Mouse (Mus musculus) midbrain, embryonic 11.5 days (tissue): ENCODE measurements around the gene Sfxn4. TPM values are rescaled to one million over a fixed set of nuclear protein-coding genes. Genes with fewer than 3 reads are reported as not detected.

ENCODE experiments used
- ATAC-seq: fragments of 200-750 bp; cut with Nextera tagmentation; 2 replicates; pipeline ENCODE4 v1.8.0; 2017; ENCODE audit warnings: moderate TSS enrichment, moderate library complexity; ENCODE audit not compliant: low FRiP score
- DNase-seq: peaks from one replicate; pipeline ENCODE4 v3.0.0; 2015; ENCODE audit warnings: low spot score; ENCODE audit errors: missing footprints
- H3K27ac ChIP-seq: fragments of 300-500 bp; sonication (generic); 2 replicates; pipeline ENCODE4 v1.5.1; 2014; ENCODE audit warnings: low read depth, low read length
- H3K27me3 ChIP-seq: fragments of 300-500 bp; sonication (generic); 2 replicates; pipeline ENCODE4 v1.6.1; 2014; ENCODE audit warnings: mild to moderate bottlenecking, low read length, moderate library complexity, mixed read lengths; ENCODE audit not compliant: control insufficient read depth, insufficient read depth
- H3K36me3 ChIP-seq: fragments of 300-500 bp; sonication (generic); 2 replicates; pipeline ENCODE4 v1.6.1; 2014; ENCODE audit warnings: mild to moderate bottlenecking, low read length, moderate library complexity, mixed read lengths; ENCODE audit not compliant: control insufficient read depth, insufficient read depth
- H3K4me1 ChIP-seq: fragments of 300-500 bp; sonication (generic); 2 replicates; pipeline ENCODE4 v1.6.1; 2014; ENCODE audit warnings: low read length; ENCODE audit not compliant: control insufficient read depth, insufficient read depth
- H3K4me2 ChIP-seq: fragments of 300-500 bp; sonication (generic); 2 replicates; pipeline ENCODE4 v1.6.1; 2014; ENCODE audit warnings: mild to moderate bottlenecking, moderate library complexity
- H3K4me3 ChIP-seq: fragments of 300-500 bp; sonication (generic); 2 replicates; pipeline ENCODE4 v1.5.1; 2014; ENCODE audit warnings: low read depth, low read length
- H3K9ac ChIP-seq: fragments of 300-500 bp; sonication (generic); 2 replicates; pipeline ENCODE4 v1.6.1; 2014; ENCODE audit warnings: low read length
- H3K9me3 ChIP-seq: fragments of 300-500 bp; sonication (generic); 2 replicates; pipeline ENCODE4 v1.6.1; 2016; ENCODE audit warnings: low read length; ENCODE audit not compliant: control insufficient read depth
- WGBS: fragments of 180-500 bp; shearing (Covaris S2); extraction: QIAGEN DNeasy Blood & Tissue Kit; methylation state at CpG from one replicate; pipeline ENCODE4 v1.1.7; 2014; 5-methylcytosine and 5-hydroxymethylcytosine counted together
- polyA plus RNA-seq: library from polyadenylated mRNA; unstranded; fragments of >200 nt; fragmentation: Nextera tagmentation; extraction: Ambion mirVana; gene quantifications from 2 replicates; pipeline ENCODE4 v1.2.1, GENCODE M21; 2014

Sfxn4 gene
- polyA plus RNA-seq, 1 experiment from 2014 or later = 18.2 TPM

DNA sequence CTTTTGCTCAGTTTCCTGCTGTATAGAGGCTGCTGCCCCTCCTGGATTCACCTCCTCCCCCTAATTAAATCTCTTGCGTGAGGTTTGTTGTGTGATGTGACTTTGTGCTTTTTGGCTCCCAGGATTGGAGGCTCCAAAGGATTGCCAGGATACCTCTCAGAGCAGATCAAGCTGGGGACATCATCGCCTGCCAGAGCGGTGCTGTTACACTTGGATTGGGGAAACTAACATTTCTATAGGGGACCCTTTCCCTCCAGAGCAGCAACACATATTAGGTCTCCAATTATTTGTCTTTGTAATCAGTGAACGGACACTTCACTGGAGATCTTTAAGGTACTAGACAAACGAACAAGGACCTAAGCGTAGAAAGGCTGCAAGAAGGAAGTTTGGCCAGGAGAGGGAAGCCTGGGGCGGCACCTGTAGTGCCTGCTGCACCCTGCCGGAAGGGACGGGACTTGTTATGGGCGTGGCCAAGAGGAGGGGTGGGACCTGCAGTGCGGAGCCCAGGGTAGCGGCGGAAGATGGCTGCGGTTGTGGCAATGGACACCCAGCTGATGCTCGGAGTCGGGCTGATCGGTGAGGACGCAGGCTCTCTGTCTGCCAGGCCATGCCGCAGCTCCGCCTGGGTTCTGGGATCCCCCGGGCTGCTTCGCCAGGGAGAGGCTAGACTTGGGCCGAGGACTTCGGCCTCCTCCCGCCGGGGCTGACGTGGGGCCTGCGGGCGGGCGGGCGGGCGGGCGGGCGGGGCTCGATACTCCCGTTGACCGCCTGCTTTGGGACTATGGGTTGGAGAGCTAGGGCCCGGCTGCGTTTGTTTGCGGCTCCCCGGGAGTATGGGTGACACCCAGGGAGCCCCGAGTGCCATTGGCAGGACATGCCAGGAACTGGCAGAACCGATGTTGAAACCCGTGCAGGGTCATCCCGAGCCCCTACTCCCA, 49.9 kb downstream of the Sfxn4 start, which contains the start of gene Fam45a:
Gene Fam45a, plus strand, starts transcription at position 488 of the 938 bp plus-strand sequence.
- H3K4me1 ChIP-seq = 0 out of 2 replicates have a peak, but pooled peaks cover 3% of the 10 kb centered on the region
- H3K4me2 ChIP-seq = peak within 1 kb of the TSS; percentile 66
- peak; percentile 98 for DNase-seq
- peak within 1 kb of the TSS; percentile 83 for H3K9ac ChIP-seq
- no peak within 1 kb of the TSS; the same call in 1 of the 2 replicates for H3K27ac ChIP-seq
- H3K36me3 ChIP-seq = no peaks in the 10 kb centered on the region
- peak within 1 kb of the TSS; percentile 71 for H3K4me3 ChIP-seq
- H3K27me3 ChIP-seq = no peaks in the 10 kb centered on the region
- peak; percentile 100 for ATAC-seq
- H3K9me3 ChIP-seq = no peaks in the 10 kb centered on the region
- 2% methylated on average over 45 of the region's 45 CpGs for WGBS

DNA sequence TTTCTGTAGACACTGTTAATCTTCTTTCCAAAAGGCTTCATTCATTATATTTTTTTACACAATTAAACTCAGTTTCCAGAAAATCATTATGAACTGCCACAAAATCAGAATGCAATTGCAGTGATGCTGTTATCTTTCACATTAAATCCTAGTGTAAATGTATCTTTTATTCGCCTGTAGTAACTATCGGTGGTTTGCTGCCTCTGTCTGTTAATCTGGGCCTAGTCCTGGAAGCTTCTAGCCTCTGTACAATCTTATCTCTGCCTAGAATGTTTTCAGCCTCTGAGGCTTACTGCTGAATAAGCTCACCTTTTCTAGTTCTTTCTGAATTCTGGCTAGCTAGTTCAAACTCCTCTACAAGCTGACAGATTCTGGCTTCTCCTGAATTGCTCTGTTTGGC, 51.4 kb downstream of the Sfxn4 start:
- Histone ChIP-seq H3K9me3 (no peaks in the 10 kb centered on the region), H3K9ac (no peak overlapping the region), H3K27me3 (no peaks in the 10 kb centered on the region), H3K27ac (no peak overlapping the region), H3K36me3 (no peaks in the 10 kb centered on the region), H3K4me2 (no peak overlapping the region), H3K4me3 (no peak overlapping the region), H3K4me1 (0 out of 2 replicates have a peak, but pooled peaks cover 3% of the 10 kb centered on the region)
- DNase-seq = no peak
- WGBS = 86% methylated on average over 2 of the region's 2 CpGs
- no peak for ATAC-seq

DNA sequence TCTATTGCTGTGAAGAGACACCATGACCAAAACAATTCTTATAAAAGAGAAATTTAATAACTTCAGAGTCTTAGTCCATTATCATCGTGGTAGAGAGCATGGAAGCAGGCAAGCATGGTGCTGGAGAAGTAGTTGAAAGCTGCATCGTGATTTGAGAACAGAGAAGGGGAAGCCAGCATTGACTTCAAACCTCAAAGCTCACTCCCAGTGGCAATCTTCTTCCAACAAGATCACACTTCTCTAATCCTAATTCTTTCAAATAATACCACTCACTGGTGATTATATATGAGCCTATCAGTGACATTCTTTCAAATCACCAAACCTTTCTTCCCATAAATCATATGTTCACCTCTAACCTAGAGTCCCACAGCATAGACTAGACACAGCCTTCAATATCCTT, 56.4 kb downstream of the Sfxn4 start:
- Histone ChIP-seq H3K4me3 (no peak overlapping the region), H3K4me2 (no peak overlapping the region), H3K9me3 (no peaks in the 10 kb centered on the region), H3K9ac (no peak overlapping the region), H3K27ac (no peak overlapping the region), H3K4me1 (no peaks in the 10 kb centered on the region), H3K36me3 (no peaks in the 10 kb centered on the region), H3K27me3 (no peaks in the 10 kb centered on the region)
- DNase-seq (no peak), ATAC-seq (no peak)
- WGBS = 69% methylated on average over 2 of the region's 2 CpGs

DNA sequence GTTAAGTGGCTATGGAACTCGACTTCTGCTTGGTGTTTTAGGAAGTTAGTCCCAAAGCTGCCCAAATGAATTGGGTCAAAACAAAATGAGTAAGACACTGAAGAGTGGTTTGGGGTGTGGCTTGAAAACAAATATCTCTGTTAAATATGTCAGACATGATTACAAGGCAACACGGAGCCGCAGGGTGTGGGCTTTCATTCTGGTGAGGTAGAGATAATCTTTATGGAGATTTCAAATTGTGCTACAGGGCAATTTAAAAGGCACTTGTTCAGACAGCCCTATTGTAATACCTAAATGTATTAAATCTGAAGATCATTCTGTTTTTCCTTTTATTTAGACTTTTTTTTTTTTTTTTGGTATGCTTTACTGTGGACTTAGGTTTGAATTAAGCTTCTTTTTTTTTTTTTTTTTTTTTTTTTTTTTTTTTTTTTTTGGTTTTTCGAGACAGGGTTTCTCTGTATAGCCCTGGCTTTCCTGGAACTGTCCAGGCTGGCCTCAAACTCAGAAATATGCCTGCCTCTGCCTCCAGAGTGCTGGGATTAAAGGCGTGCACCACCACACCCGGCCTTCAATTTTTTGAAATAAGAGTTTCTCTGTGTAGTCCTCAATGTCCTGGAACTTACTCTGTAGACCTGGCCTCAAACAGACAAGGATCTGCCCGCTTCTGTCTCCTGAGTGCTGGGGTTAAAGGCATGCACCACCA, 61.3 kb downstream of the Sfxn4 start:
- Histone ChIP-seq H3K27me3 (no peaks in the 10 kb centered on the region), H3K9me3 (no peaks in the 10 kb centered on the region), H3K4me3 (no peak overlapping the region), H3K27ac (no peak overlapping the region), H3K36me3 (no peaks in the 10 kb centered on the region), H3K4me1 (no peaks in the 10 kb centered on the region), H3K4me2 (no peak overlapping the region), H3K9ac (no peak overlapping the region)
- 79% methylated on average over 7 of the region's 7 CpGs for WGBS
- DNase-seq = no peak
- no peak for ATAC-seq

DNA sequence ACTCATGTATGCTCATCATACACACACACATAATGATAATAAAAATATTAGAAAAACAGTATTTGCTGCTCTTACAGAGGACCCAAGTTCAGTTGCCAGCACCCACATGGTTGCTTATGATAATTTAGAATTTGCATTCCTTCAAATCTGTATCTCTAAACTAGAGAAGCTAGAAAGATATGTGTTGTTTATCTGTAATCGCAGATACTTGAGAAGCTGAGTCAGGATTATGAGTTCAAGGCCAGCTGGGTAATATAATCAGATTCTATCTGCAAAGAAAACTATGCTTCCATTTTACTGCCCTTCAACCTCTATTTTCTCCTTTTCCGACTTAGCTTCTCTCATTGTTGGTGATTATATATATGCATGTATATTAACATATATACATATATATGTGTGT, 63.9 kb downstream of the Sfxn4 start:
- Histone ChIP-seq H3K4me3 (no peak overlapping the region), H3K9me3 (no peaks in the 10 kb centered on the region), H3K36me3 (no peaks in the 10 kb centered on the region), H3K4me2 (no peak overlapping the region), H3K27me3 (no peaks in the 10 kb centered on the region), H3K9ac (no peak overlapping the region), H3K27ac (no peak overlapping the region), H3K4me1 (no peaks in the 10 kb centered on the region)
- 92% methylated on average over 2 of the region's 2 CpGs for WGBS
- no peak for ATAC-seq
- DNase-seq = no peak

DNA sequence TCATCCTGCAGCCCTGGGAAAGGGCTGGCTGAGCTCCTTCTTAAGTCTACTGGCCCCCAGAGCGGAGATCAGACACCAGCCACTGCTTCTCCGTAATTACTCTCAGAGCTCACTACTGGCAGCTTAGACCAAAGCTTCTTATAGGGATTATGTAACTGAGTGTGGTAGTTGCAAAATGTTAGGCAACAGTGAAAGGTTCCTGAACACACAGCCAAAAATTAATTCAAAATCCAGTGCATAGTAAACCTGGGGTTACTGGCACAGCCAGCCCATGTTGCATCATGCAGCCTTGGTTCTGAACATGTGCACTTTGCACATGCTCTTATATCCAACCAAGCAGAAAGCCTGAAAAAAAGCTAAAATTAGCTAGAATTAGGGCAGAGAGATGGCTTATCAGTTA, 66.0 kb downstream of the Sfxn4 start:
- ATAC-seq (no peak), DNase-seq (no peak)
- 88% methylated on average over 2 of the region's 2 CpGs for WGBS
- H3K4me1 ChIP-seq = peaks cover 2% of the 10 kb centered on the region; the same call in 1 of the 2 replicates
- no peak overlapping the region for H3K27ac ChIP-seq
- no peak overlapping the region for H3K4me2 ChIP-seq
- no peak overlapping the region for H3K9ac ChIP-seq
- H3K27me3 ChIP-seq = no peaks in the 10 kb centered on the region
- no peak overlapping the region for H3K4me3 ChIP-seq
- no peaks in the 10 kb centered on the region for H3K36me3 ChIP-seq
- H3K9me3 ChIP-seq = no peaks in the 10 kb centered on the region

DNA sequence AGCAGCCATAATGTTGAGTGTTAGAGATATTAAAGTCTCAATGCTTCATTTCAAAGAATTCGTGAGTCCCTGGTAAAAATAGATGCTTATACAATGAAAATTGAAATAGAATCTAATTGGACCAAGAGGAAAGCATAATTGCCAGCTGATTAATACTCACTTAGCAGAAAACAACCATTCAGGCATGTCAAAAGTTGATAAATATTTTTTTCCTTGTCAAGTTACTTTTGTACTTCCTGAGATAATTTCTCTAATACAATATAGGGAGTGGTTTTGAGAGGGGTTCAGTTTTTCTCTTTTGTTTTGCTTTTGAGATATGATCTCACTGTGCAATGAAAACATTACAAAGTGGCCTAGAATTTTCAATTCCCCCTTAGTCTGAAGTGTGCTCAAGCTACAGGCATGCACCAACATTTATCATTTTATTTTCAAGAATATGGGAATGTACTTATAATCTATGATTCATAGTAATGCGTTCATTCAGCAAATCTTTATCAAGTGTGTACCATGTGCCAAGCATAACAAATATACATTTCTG, 68.0 kb downstream of the Sfxn4 start:
- WGBS = 91% methylated on average over 2 of the region's 2 CpGs
- Histone ChIP-seq H3K4me3 (no peak overlapping the region), H3K27me3 (no peaks in the 10 kb centered on the region)

DNA sequence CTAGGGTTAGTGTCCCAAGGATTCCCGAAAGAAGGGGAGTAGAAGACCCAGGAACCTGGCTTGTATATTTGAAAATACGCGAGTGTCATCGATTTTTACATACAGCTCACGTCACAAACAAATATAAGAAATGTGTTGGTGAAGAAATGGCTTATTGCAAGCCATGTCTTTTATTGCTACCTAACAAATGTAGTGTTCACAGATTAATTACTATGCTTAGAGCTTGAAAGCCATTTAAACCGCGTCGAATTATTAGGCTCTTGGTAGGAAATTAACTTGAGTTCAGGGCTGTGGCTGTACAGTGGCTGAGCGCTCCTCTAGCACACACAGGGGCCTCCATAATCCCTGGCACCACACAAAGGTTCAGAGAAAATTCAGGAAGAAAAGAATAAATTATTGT, 70.1 kb downstream of the Sfxn4 start:
- Histone ChIP-seq H3K9ac (peak overlapping the region; percentile 99), H3K36me3 (no peaks in the 10 kb centered on the region), H3K4me3 (peak overlapping the region; percentile 99), H3K4me1 (peaks cover 8% of the 10 kb centered on the region), H3K4me2 (peak overlapping the region; percentile 68), H3K27ac (peak overlapping the region; percentile 94), H3K27me3 (no peaks in the 10 kb centered on the region), H3K9me3 (no peaks in the 10 kb centered on the region)
- 20% methylated on average over 9 of the region's 9 CpGs for WGBS
- DNase-seq (no peak), ATAC-seq (peak; percentile 25; the same call in 1 of the 2 replicates)

More for the DNA sequence above, 68.0 kb downstream of the Sfxn4 start:
- H3K9me3 ChIP-seq = no peaks in the 10 kb centered on the region
- H3K27ac ChIP-seq = no peak overlapping the region
- ATAC-seq (no peak), DNase-seq (no peak)
- H3K36me3 ChIP-seq = no peaks in the 10 kb centered on the region
- peaks cover 6% of the 10 kb centered on the region for H3K4me1 ChIP-seq
- no peak overlapping the region for H3K9ac ChIP-seq
- H3K4me2 ChIP-seq = no peak overlapping the region
